Mouse (Mus musculus) monocyte, adult 59 days (primary cell): Measurements from ENCODE around the gene Cst13. TPM values are rescaled to one million over a fixed set of nuclear protein-coding genes. Genes with fewer than 3 reads are reported as not detected.

Experiments
- total RNA-seq, 2 experiments: library from RNA; stranded (reverse); gene quantifications; one replicate each; pipeline ENCODE4 v1.2.4; 2023

Gene Cst13
- total RNA-seq: not detected

DNA sequence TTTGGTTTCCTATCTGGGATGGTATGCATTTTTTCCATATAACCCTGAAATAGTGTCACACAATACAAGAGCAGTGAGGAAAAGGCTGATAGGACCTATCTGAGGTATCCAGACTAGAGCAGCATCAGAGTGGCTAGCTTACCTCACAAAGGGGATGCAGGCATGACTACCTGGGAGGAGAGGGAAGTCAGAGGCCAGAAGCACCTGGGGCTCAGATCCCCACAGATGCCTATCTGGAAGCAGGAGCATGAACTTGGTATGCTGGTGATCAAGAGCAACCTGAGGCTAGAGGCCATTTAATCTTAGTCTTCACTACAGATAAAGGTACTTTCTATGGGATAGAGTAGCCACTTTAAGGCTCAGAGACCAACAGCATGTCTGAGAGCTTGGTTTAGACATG, at the start of gene Cst13:
Gene Cst13 (plus strand): TSS at position 173 of the 400 bp plus-strand sequence.

DNA sequence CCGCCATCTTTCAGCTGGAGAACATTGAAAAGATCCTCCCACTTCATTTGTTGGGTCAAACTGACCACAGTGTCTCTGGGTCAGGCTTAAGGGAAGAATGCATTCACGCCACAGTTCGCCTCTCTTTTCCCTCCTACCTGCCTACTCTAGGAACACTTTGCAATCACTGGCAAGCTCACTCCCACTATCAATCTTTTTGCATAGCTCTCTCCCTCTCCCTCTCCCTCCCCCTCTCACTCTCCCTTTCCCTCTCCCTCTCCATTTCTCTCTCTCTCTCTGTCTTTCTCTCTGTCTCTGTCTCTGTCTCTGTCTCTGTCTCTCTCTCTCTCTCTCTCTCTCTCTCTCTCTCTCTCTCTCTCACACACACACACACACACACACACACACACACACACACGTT, 48.5 kb upstream of the Cst13 start, which contains the start of gene Cst11:
Gene Cst11 (minus strand): TSS at position 101 of the 400 bp plus-strand sequence.

DNA sequence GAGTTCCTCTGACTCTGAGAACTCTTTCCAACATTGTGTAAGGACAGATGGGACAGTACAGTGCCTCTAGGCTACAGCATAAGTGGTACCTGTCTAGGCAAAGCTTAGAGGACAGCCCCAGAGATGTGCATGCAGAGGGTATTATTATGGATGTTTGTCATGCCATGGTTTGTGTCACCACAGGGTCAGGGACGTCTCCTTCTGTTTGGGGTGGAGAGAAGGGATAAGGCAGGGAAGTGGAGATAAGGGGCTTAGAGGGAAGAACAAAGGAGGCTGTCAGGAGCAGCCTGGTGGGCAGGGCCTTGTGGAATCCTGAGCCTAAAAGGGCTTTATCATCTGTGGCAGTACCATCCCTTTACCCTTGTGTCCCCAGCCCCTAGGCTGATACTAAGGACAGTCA, 38.2 kb upstream of the Cst13 start, which contains the start of gene 8030411F24Rik:
Gene 8030411F24Rik (plus strand): TSS at position 301 of the 400 bp plus-strand sequence.

DNA sequence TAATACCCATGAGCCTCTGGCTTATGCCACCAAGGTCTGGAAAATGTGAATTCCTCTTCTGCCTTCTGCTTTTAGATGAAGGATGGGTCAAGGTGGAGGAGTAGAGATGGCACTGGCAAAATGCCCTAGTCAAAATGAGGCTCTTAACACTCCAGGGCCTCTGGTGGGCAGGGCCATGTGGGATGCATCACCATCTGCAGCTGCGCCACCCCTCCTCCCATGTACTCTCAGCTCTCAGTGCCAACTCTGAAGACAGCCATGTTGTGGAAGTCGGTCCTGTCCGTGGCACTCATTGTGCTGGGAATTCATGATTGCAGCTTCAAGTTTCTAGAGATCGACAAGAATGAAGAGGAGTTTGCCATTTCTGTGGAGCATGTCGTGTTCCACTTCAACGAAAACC, 30.7 kb upstream of the Cst13 start, which contains the start of gene Cst12:
Gene Cst12 (plus strand): TSS at position 220 of the 400 bp plus-strand sequence.

DNA sequence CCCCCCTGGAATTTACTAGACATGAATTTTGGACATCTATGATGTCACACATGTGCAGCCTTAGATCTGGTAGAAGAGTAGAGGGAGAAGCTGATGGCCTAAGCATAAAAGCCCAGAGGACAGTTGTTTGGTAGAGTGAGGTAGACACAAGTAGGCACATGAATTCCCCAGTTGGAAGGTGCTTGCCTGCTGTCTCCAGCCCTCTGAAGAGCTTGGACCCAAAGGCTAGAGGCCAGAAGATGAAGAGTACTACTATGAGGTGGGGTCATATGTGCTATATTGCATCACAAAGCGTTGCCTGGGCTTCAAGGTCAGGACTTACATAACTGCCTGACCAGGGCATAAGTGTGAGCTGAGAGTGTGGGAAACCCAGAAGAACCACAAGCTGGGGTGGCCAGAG, 21.4 kb upstream of the Cst13 start, which contains the start of gene Cst8:
Gene Cst8 (plus strand): TSS at position 301 of the 400 bp plus-strand sequence.

DNA sequence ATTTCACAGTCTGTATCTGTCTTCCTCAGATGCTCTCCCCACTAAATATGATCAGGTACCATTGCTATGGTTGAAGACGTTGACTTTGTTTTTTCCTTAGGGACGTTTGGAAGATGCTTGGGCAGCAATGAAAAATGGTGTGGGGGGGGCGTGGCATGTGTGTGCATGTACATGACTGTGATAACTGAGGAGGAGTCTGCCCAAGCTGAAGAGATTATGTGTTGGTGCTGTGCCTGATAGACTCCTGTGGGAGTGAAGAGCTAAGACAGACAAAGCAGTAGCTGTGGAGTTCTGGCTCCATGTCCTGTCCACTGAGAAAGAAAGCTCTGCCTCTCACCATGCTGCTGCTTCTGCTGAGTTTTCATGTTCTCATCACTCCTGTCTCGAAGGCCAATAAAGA, 15.0 kb downstream of the Cst13 start, which contains the start of gene Cst9:
Gene Cst9 (plus strand): TSS at position 236 of the 400 bp plus-strand sequence.

DNA sequence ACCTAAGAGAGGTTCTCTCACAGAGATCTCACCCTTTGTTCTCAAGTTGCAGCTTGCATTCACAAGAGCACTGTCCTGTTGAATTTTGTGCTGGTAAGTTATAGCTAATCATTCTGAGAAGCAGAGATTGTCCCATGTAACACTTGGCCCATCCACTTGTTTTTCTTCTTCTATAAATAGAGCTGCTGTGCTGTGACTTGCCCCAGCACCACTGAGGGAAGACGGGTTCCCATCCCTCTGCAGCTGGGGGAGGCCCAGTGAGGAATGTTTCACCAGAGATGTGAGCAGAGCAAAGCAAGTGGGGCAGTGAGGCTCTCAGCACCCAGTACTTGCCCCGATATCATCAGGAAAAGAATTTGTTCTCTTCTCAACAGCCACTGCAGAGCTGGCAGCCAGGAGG, 45.1 kb downstream of the Cst13 start, which contains the start of gene 9230104L09Rik:
Gene 9230104L09Rik (minus strand): TSS at position 73 of the 400 bp plus-strand sequence.

DNA sequence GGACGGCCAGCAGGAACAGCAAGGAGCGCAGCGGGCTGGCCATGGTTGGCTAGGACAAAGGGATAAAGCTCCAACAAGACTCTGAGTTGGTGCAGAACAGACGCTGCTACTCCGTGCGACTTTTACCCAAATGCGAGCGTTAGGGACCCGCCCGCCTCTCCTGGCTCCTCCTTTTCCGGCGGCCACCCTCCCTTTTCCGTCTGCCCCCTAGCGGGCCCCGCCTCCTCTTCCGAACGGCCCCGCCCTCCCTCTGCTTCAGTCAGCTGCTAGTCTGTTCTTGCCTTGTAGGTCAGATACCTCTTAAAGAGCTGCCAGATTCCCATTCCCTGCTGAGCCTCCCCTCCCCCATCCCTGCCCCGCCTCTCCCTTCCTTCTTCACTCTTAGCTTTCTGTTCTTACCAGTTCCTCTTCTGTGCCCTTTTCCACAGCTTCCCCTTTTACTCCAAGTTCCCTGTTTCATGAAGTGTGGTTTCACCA, 55.5 kb downstream of the Cst13 start, which contains the start of gene Cst3:
Gene Cst3 (minus strand): TSS at position 358 of the 477 bp plus-strand sequence.

Other genes starting within 250 kb of the Cst13 start
- gene Nxt1, start 147.5 kb upstream of the Cst13 start, total RNA-seq: 10 to 100 TPM; 14.8 to 20.8 TPM
- 10 to 100 TPM; 19.4 to 24.2 TPM for gene Gzf1, start 139.1 kb upstream of the Cst13 start, total RNA-seq
- gene Napb, start 87.6 kb upstream of the Cst13 start, total RNA-seq: 1 to 10 TPM; 1.4 TPM
- not detected for gene Cstl1, start 69.7 kb upstream of the Cst13 start, total RNA-seq
- not detected for gene Cst11, start 48.6 kb upstream of the Cst13 start, total RNA-seq
- not detected for gene 8030411F24Rik, start 38.1 kb upstream of the Cst13 start, total RNA-seq
- not detected for gene Cst12, start 30.7 kb upstream of the Cst13 start, total RNA-seq
- not detected for gene Cst8, start 21.3 kb upstream of the Cst13 start, total RNA-seq
- not detected for gene Cst9, start 15.1 kb downstream of the Cst13 start, total RNA-seq
- gene 9230104L09Rik, start 45.0 kb downstream of the Cst13 start, total RNA-seq: not detected
- 1,000 to 10,000 TPM; 2,392 to 2,423 TPM for gene Cst3, start 55.6 kb downstream of the Cst13 start, total RNA-seq
- gene Gm1330, start 183.2 kb downstream of the Cst13 start, total RNA-seq: not detected
- gene Gm10750, start 197.2 kb downstream of the Cst13 start, total RNA-seq: not detected